Mouse (Mus musculus): Measurements from ENCODE around the gene Rasl12. TPM values are rescaled to one million over a fixed set of nuclear protein-coding genes. Genes with fewer than 3 reads are reported as not detected.
A peak's percentile ranks its signal among the peaks of the same experiment; 100 is the strongest.

The Rasl12 gene
- polyA plus RNA-seq, 1 experiment from 2014 or later = 84.4 TPM

- no peak overlapping the region for H3K4me3 ChIP-seq (ENCODE audit: low read depth, low read length)
- no peaks in the 10 kb centered on the region for H3K36me3 ChIP-seq (ENCODE audit: insufficient read depth, low read length)
- no peak overlapping the region for H3K27ac ChIP-seq (ENCODE audit: low read length)
- H3K27me3 ChIP-seq (replicated peaks; ENCODE audit: insufficient read depth, low read length) = no peaks in the 10 kb centered on the region
- ATAC-seq (no peak), DNase-seq (ENCODE audit: low spot score) (no peak)
- H3K4me1 ChIP-seq (ENCODE audit: insufficient read depth, low read depth, low read length) = no peaks in the 10 kb centered on the region
- no peak overlapping the region for H3K4me2 ChIP-seq (replicated peaks; ENCODE audit: low read depth, low read length)
- TF ChIP-seq EP300 (IDR thresholded peaks at IDR 0.05) = no peak
- no peak for TF ChIP-seq CTCF (IDR thresholded peaks at IDR 0.05)
- H3K9me3 ChIP-seq (ENCODE audit: low read length) = no peaks in the 10 kb centered on the region
- WGBS = 84% methylated on average over 5 of the region's 5 CpGs
- H3K9ac ChIP-seq (replicated peaks; ENCODE audit: low read depth) = no peak overlapping the region
Observed at GRCm38 (mm10) chr9:65428003-65428402, 29.7 kb downstream of the Rasl12 start.

- Histone ChIP-seq H3K4me1 (ENCODE audit: insufficient read depth, low read depth, low read length) (no peaks in the 10 kb centered on the region), H3K9me3 (ENCODE audit: low read length) (no peaks in the 10 kb centered on the region), H3K27ac (ENCODE audit: low read length) (no peak overlapping the region), H3K9ac (replicated peaks; ENCODE audit: low read depth) (no peak overlapping the region), H3K4me2 (replicated peaks; ENCODE audit: low read depth, low read length) (no peak overlapping the region), H3K36me3 (ENCODE audit: insufficient read depth, low read length) (no peaks in the 10 kb centered on the region), H3K27me3 (replicated peaks; ENCODE audit: insufficient read depth, low read length) (no peaks in the 10 kb centered on the region), H3K4me3 (ENCODE audit: low read depth, low read length) (no peak overlapping the region)
- no peak for TF ChIP-seq EP300 (IDR thresholded peaks at IDR 0.05)
- TF ChIP-seq CTCF (IDR thresholded peaks at IDR 0.05) = no peak
- ATAC-seq (no peak), DNase-seq (ENCODE audit: low spot score) (no peak)
Observed at GRCm38 (mm10) chr9:65430401-65430800, 32.1 kb downstream of the Rasl12 start.

GRCm38 (mm10) chr9:65430921-65431320 lies 32.6 kb downstream of the Rasl12 start:
- Histone ChIP-seq H3K9ac (replicated peaks; ENCODE audit: low read depth) (no peak overlapping the region), H3K36me3 (ENCODE audit: insufficient read depth, low read length) (no peaks in the 10 kb centered on the region), H3K27ac (ENCODE audit: low read length) (no peak overlapping the region), H3K9me3 (ENCODE audit: low read length) (no peaks in the 10 kb centered on the region), H3K27me3 (replicated peaks; ENCODE audit: insufficient read depth, low read length) (no peaks in the 10 kb centered on the region), H3K4me3 (ENCODE audit: low read depth, low read length) (no peak overlapping the region), H3K4me1 (ENCODE audit: insufficient read depth, low read depth, low read length) (no peaks in the 10 kb centered on the region), H3K4me2 (replicated peaks; ENCODE audit: low read depth, low read length) (no peak overlapping the region)
- 88% methylated on average over 5 of the region's 5 CpGs for WGBS
- TF ChIP-seq CTCF (IDR thresholded peaks at IDR 0.05) = no peak
- no peak for TF ChIP-seq EP300 (IDR thresholded peaks at IDR 0.05)
- no peak for DNase-seq (ENCODE audit: low spot score)
- ATAC-seq = no peak

GRCm38 (mm10) chr9:65432236-65432635 lies 33.9 kb downstream of the Rasl12 start:
- under 1% methylated on average over 3 of the region's 3 CpGs for WGBS
- Histone ChIP-seq H3K36me3 (ENCODE audit: insufficient read depth, low read length) (no peaks in the 10 kb centered on the region), H3K4me3 (ENCODE audit: low read depth, low read length) (no peak overlapping the region), H3K27ac (ENCODE audit: low read length) (no peak overlapping the region), H3K9ac (replicated peaks; ENCODE audit: low read depth) (no peak overlapping the region), H3K27me3 (replicated peaks; ENCODE audit: insufficient read depth, low read length) (no peaks in the 10 kb centered on the region), H3K4me1 (ENCODE audit: insufficient read depth, low read depth, low read length) (no peaks in the 10 kb centered on the region), H3K4me2 (replicated peaks; ENCODE audit: low read depth, low read length) (no peak overlapping the region), H3K9me3 (ENCODE audit: low read length) (no peaks in the 10 kb centered on the region)
- peak; percentile 54 for ATAC-seq
- peak; percentile 79 for DNase-seq (ENCODE audit: low spot score)
- peak; percentile 95 for TF ChIP-seq CTCF (IDR thresholded peaks at IDR 0.05)
- no peak for TF ChIP-seq EP300 (IDR thresholded peaks at IDR 0.05)

- ATAC-seq = no peak
- TF ChIP-seq CTCF (IDR thresholded peaks at IDR 0.05) (peak; percentile 65), EP300 (IDR thresholded peaks at IDR 0.05) (no peak)
- Histone ChIP-seq H3K4me3 (ENCODE audit: low read depth, low read length) (no peak overlapping the region), H3K27ac (ENCODE audit: low read length) (no peak overlapping the region), H3K36me3 (ENCODE audit: insufficient read depth, low read length) (no peaks in the 10 kb centered on the region), H3K9ac (replicated peaks; ENCODE audit: low read depth) (no peak overlapping the region), H3K4me1 (ENCODE audit: insufficient read depth, low read depth, low read length) (no peaks in the 10 kb centered on the region), H3K9me3 (ENCODE audit: low read length) (no peaks in the 10 kb centered on the region), H3K27me3 (replicated peaks; ENCODE audit: insufficient read depth, low read length) (no peaks in the 10 kb centered on the region), H3K4me2 (replicated peaks; ENCODE audit: low read depth, low read length) (no peak overlapping the region)
- WGBS = 70% methylated on average over 5 of the region's 5 CpGs
- DNase-seq (ENCODE audit: low spot score) = peak; percentile 44
Observed at GRCm38 (mm10) chr9:65434140-65434539, 35.8 kb downstream of the Rasl12 start.

- Histone ChIP-seq H3K27ac (ENCODE audit: low read length) (no peak overlapping the region), H3K4me2 (replicated peaks; ENCODE audit: low read depth, low read length) (peak overlapping the region; percentile 89; the same call in 1 of the 2 replicates), H3K4me3 (ENCODE audit: low read depth, low read length) (no peak overlapping the region), H3K27me3 (replicated peaks; ENCODE audit: insufficient read depth, low read length) (no peaks in the 10 kb centered on the region), H3K36me3 (ENCODE audit: insufficient read depth, low read length) (no peaks in the 10 kb centered on the region), H3K9me3 (ENCODE audit: low read length) (no peaks in the 10 kb centered on the region), H3K9ac (replicated peaks; ENCODE audit: low read depth) (no peak overlapping the region), H3K4me1 (ENCODE audit: insufficient read depth, low read depth, low read length) (no peaks in the 10 kb centered on the region)
- no peak for TF ChIP-seq CTCF (IDR thresholded peaks at IDR 0.05)
- TF ChIP-seq EP300 (IDR thresholded peaks at IDR 0.05) = no peak
- 64% methylated on average over 4 of the region's 4 CpGs for WGBS
- DNase-seq (ENCODE audit: low spot score) = no peak
- no peak for ATAC-seq
Observed at GRCm38 (mm10) chr9:65435211-65435610, 36.9 kb downstream of the Rasl12 start.
